Mouse (Mus musculus): ENCODE measurements around the gene Serpina3g.
"Not testable (repeated sequence)": the region's sequence is repeated elsewhere in the genome, so short reads cannot be mapped to it uniquely, and the experiment has no call there.

Gene Serpina3g

GRCm38 (mm10) chr12:104235915-104236314, at the start of gene Serpina3g:
Gene Serpina3g, plus strand, starts transcription at chr12:104236245.
- DNase-seq (ENCODE audit: low spot score in 2 of 2): no peak

DNA sequence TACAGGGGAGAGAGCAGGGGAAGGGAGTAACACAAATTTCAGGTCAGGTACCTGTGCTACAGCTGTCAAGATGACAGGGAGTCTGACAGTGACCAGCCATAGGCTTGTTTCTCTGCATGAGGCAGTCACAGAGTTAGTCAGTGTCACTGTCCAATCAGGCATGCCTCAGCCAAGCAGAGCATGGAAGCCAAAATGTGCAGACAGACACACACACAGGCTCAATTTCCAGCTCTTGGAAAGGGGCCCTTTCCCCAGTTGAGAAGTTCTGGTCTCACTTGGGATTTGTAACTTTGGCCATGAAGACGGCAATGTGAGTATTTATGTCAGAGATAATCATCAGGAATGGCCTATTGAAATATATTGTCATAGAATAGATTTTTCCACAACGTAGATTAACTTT, 46.8 kb upstream of the Serpina3g start:
- DNase-seq (ENCODE audit: low spot score in 2 of 2): no peak

DNA sequence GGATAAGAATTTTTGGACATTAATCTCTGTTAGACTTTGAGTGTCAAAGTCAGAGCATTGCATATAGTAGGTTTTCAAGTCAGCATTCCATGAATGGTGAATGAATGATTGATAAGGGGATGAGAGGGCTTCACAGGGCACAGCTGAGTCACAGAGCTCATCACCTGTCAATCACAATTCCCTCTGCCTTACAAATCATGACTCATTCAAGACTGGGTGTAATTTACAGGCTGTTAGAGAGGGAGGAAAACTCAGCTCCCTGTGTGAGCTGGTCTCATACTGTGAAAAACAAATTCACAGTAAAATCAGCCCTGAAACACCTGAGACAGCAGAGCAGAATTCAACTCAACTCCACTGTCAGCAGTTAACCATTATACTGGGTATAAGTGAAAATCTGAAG, 45.2 kb upstream of the Serpina3g start:
- no peak for DNase-seq (ENCODE audit: low spot score in 2 of 2)

DNA sequence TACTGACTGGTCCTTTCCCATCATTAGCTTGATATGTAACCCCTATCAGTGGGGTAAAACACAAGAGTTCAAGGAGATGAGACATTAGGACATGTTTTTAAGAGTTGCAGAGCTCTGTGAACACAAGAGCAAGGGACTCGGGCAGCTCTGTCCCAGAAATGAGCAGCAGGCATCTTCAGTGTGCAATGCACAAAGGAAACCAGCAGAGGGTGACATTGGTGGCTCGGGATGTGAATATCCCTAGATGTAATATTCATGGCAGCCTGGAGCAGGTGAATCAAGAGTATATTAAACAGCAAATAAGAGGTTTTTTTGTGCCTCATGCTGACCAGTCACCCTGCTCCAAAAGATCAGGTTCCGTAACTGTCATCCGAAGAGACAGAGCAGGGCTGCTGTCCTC, 26.9 kb upstream of the Serpina3g start:
- DNase-seq (ENCODE audit: low spot score in 2 of 2): no peak

- DNase-seq (ENCODE audit: low spot score in 2 of 2): no peak
These were observed 26.2 kb upstream of the Serpina3g start for GRCm38 (mm10) chr12:104209802-104210201.

- peak in 1 of 2 experiments; percentile 19 for DNase-seq (ENCODE audit: low spot score in 2 of 2)
These were observed 22.2 kb upstream of the Serpina3g start for GRCm38 (mm10) chr12:104213689-104214444.

GRCm38 (mm10) chr12:104214445-104214753, 21.6 kb upstream of the Serpina3g start, which contains the start of gene Serpina3f:
Gene Serpina3f, plus strand, starts transcription at chr12:104214544.
- DNase-seq (ENCODE audit: low spot score in 2 of 2): no peak

DNA sequence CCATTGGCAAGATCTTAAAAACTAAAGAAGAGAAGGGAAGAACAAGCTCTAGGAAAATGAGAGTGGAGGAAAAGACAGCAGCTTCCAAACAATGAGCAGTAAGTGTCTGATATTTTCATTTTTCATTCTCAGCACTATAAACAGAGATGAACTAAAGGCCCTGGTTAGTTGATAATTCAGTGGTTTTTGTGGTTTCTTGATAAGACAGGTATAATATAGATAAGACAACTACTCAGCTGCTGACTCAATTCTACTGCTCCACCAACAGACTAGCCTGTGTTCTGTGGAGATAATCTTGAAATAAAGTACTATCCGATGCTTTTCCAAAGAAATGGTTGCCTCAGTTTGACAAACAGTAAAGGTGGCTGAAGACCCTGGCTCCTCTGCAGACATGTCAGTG, 20.8 kb upstream of the Serpina3g start:
- no peak for DNase-seq (ENCODE audit: low spot score in 2 of 2)

DNA sequence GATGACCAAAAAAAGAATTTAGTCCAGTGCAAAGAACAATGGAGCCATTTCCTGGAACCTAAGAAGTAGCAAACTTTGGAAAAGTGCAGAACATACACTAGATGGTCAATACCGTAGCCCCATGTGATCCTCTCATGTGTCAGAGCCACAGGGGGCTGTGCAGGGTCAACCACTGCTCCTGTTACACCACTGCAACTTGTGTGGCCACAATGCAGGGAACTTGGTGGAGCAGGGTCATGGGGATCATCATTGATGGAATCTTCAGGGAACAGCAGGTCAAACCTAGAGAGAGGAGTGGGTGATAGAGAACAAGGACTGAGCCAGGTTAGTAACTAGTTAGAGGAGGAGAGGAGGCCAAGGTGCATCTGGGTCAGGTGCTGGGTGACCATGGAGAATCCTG, 14.4 kb upstream of the Serpina3g start:
- no peak for DNase-seq (ENCODE audit: low spot score in 2 of 2)

GRCm38 (mm10) chr12:104223690-104224089, 12.4 kb upstream of the Serpina3g start:
- no peak for DNase-seq (ENCODE audit: low spot score in 2 of 2)

DNA sequence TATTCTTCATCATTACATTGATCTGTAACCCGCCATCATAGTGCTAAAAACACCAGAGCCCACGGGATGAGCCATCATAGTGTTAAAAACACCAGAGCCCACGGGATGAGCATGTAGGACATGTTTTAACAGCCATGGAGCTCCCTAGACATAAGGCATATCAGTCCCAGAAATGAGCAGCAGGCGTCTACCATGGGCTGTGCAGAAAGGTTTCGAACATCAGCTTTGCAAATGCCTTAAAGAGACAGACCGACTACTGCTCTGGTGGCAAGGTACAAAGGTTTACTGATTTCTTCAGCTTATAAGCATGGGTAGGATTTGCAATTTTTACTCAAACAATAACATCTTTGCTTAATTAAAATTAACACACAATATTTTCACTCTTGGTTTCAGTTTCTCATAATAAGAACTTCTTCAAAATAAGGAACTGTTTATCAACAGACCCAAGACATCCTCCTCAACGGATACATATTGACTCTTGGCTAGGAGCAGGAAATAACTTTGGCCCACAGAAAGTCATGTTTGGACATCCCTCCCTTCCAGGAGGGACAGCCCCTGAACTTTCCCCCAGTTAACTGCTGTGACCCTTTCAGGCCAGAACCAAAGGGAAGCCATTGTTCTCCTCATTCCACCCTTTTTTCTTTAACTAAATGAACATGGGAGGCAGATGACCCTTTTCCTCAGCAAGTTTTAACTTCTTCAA, 11.3 kb upstream of the Serpina3g start:
- no peak for DNase-seq (ENCODE audit: low spot score in 2 of 2)

DNA sequence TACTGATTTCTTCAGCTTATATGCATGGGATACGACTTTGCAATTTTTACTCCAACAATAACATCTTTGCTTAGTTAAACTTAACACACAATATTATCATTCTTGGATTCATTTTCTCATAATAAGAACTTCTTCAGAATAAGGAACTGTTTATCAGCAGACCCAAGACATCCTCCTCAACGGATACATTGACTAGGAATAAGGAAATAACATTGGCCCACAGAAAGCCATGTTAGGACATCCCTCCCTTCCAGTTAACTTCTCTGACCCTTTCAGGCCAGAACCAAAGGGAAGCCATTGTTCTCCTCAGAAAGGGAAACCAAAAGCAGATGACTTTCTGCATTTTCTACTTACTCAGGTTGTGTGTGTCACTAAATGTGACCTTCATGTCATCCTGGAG, 5.3 kb upstream of the Serpina3g start:
- DNase-seq (ENCODE audit: low spot score in 2 of 2): no peak

GRCm38 (mm10) chr12:104238048-104238447, 2.0 kb downstream of the Serpina3g start:
- DNase-seq (ENCODE audit: low spot score in 2 of 2): not testable (repeated sequence)

GRCm38 (mm10) chr12:104243307-104243706, 7.3 kb downstream of the Serpina3g start:
- DNase-seq (ENCODE audit: low spot score in 2 of 2): no peak

- DNase-seq (ENCODE audit: low spot score in 2 of 2): peak in 1 of 2 experiments; percentile 36
These were observed 9.0 kb downstream of the Serpina3g start for GRCm38 (mm10) chr12:104245092-104245491.

DNA sequence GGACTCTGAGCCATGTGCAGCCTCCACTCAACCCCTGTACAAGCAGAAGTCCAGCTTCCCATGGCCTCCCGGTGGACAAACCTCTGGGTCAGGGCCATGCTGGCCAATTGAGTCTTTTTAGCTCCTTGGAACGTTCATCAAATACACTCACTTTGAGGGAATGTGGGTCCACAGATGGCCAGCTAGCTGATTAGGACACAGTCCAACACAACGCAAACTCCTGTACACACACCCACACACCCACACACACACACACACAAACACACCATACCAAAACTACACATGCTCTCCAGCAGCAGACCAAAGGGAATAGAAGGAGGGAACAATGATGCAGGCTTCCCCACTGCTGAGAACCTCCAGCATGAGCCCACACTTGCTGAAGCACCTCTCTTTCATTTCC, 9.6 kb downstream of the Serpina3g start:
- peak in 1 of 2 experiments; percentile 34 for DNase-seq (ENCODE audit: low spot score in 2 of 2)

DNA sequence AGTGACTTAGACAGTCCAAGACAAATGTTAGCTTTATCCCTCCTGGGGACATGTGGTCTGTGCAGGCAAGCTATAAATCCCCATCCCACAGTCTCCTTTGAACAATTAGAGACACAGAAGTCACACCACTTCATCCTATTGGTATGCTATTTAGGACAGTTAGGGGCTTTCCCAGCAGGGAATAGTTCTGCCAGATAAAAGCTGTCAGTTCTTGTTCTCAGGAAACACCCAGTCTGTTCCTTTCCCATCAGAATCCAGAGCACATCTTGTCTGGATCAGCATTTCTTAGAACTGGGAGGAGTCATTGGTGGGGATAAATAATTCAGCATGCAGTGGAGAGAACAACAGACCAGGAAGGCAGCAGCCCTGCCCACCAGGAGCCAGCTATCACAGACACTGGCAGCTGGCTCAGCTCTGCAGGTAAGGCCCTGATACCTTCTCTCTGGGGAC, 11.5 kb downstream of the Serpina3g start:
- no peak for DNase-seq (ENCODE audit: low spot score in 2 of 2)

DNA sequence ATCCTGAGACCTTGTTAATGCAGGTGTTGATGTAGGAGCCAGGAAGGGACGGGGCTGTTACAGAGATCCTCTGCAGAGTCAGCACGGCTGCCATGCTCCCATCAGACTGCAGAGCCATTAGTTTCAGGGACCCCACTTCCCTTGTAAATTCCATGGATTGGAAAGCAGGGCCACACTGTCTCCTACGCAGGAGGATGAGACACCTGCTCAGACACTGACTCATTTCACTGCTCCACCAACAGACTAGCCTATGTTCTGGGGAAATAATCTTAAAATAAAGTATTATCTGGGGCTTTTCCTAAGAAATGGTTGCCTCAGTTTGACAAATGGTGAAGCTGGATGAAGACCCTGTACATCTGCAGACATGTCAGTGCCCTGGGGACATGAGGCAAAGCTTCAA, 12.2 kb downstream of the Serpina3g start:
- peak in 1 of 2 experiments; percentile 8 for DNase-seq (ENCODE audit: low spot score in 2 of 2)

- DNase-seq (ENCODE audit: low spot score in 2 of 2): no peak
These were observed 25.0 kb downstream of the Serpina3g start for GRCm38 (mm10) chr12:104261041-104261440.

DNA sequence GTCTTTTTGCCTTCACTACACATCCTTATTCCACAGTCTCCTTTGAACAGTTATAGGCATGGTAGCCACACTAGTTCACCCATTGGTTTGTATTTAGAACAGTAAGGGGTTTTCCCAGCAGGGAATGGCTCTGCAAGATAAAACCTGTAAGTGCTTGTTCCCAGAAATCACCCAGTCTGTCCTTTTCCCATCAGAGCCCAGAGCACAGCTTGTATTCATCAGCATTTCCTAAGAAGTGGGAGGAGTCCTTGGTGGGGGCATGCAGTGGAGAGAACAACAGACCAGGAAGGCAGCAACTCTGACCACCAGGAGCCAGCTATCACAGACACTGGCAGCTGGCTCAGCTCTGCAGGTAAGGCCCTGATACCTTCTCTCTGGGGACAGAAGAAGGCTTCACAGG, 26.8 kb downstream of the Serpina3g start, which contains the start of gene Serpina3i:
Serpina3i (plus strand) TSS at position 260 of the 400 bp plus-strand sequence.
- no peak for DNase-seq (ENCODE audit: low spot score in 2 of 2)

GRCm38 (mm10) chr12:104266374-104266773, 30.3 kb downstream of the Serpina3g start:
- DNase-seq (ENCODE audit: low spot score in 2 of 2): no peak

GRCm38 (mm10) chr12:104278216-104279055, 42.4 kb downstream of the Serpina3g start:
- no peak for DNase-seq (ENCODE audit: low spot score in 2 of 2)
